Mouse (Mus musculus): ENCODE results near the gene Tmem182.

DNA sequence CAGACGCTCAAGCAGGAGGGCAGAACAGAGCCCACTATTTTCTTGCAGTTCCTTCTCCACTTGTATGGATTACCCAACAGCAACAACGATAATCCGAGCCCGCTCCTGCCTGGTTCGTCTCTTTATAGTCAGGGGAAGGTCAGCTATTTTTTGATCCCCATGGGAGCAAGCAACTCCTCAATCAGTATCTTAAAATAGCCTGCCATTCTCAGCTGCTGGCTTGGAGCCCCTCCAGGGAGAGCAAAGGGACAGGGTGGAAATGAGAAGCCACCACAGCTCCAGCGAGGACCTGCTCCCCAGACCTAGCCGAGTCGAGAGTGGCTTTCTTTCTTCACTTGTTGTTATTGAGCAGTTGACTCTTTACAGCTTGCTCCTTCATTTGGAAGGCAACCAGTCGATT, at the start of gene Tmem182:
- TF ChIP-seq CTCF (IDR thresholded peaks at IDR 0.05; ENCODE audit: control insufficient read depth, insufficient read depth, insufficient read length) (no peak), MYOD1 (IDR thresholded peaks at IDR 0.05; ENCODE audit: control insufficient read depth, insufficient read length, low read depth) (no peak), USF1 (IDR thresholded peaks at IDR 0.05; ENCODE audit: low read depth) (no peak)
